Mouse (Mus musculus): ENCODE data around the gene Dusp19. TPM values are rescaled to one million over a fixed set of nuclear protein-coding genes. Genes with fewer than 3 reads are reported as not detected.

The Dusp19 gene
- 1 to 10 TPM; 5.0 to 6.6 TPM for total RNA-seq (2021)

GRCm38 (mm10) chr2:80616854-80617737 lies at the start of gene Dusp19, which contains the start of gene Nup35:
Gene Dusp19, plus strand, starts transcription at chr2:80617045.
Gene Nup35, plus strand, starts transcription at chr2:80617236.
- DNase-seq = peak; percentile 97

- no peak for DNase-seq
Measured at GRCm38 (mm10) chr2:80567411-80567810, 49.4 kb upstream of the Dusp19 start.

- no peak for DNase-seq
Measured at GRCm38 (mm10) chr2:80570656-80571055, 46.2 kb upstream of the Dusp19 start.

- DNase-seq = no peak
Measured at GRCm38 (mm10) chr2:80577286-80577685, 39.6 kb upstream of the Dusp19 start.

- no peak for DNase-seq
Measured at GRCm38 (mm10) chr2:80579253-80579891, 37.5 kb upstream of the Dusp19 start.

- no peak for DNase-seq
Measured at GRCm38 (mm10) chr2:80580311-80580961, 36.4 kb upstream of the Dusp19 start.

- DNase-seq = peak; percentile 94
Measured at GRCm38 (mm10) chr2:80581043-80581711, 35.7 kb upstream of the Dusp19 start, which contains the start of gene Nckap1. Gene Nckap1, minus strand, starts transcription at chr2:80581380.

GRCm38 (mm10) chr2:80582356-80582755 lies 34.5 kb upstream of the Dusp19 start:
- DNase-seq = no peak

GRCm38 (mm10) chr2:80594215-80594918 lies 22.5 kb upstream of the Dusp19 start:
- no peak for DNase-seq

- no peak for DNase-seq
Measured at GRCm38 (mm10) chr2:80596960-80597359, 19.9 kb upstream of the Dusp19 start.

- DNase-seq = no peak
Measured at GRCm38 (mm10) chr2:80599850-80600249, 17.0 kb upstream of the Dusp19 start.

GRCm38 (mm10) chr2:80600611-80601010 lies 16.2 kb upstream of the Dusp19 start:
- DNase-seq = no peak

- DNase-seq = no peak
Measured at GRCm38 (mm10) chr2:80602756-80603155, 14.1 kb upstream of the Dusp19 start.

GRCm38 (mm10) chr2:80603771-80604426 lies 12.9 kb upstream of the Dusp19 start:
- DNase-seq = no peak

- DNase-seq = no peak
Measured at GRCm38 (mm10) chr2:80612286-80612685, 4.6 kb upstream of the Dusp19 start.

- DNase-seq = no peak
Measured at GRCm38 (mm10) chr2:80612796-80613195, 4.0 kb upstream of the Dusp19 start.

- DNase-seq = no peak
Measured at GRCm38 (mm10) chr2:80618991-80619390, 2.1 kb downstream of the Dusp19 start.

GRCm38 (mm10) chr2:80621921-80622320 lies 5.1 kb downstream of the Dusp19 start:
- no peak for DNase-seq

- no peak for DNase-seq
Measured at GRCm38 (mm10) chr2:80624523-80624922, 7.7 kb downstream of the Dusp19 start.

- DNase-seq = peak; percentile 7
Measured at GRCm38 (mm10) chr2:80632336-80633026, 15.6 kb downstream of the Dusp19 start.
